Mouse (Mus musculus) myocyte (in vitro differentiated cells): Measurements from ENCODE around the gene Blm. TPM values are rescaled to one million over a fixed set of nuclear protein-coding genes. Genes with fewer than 3 reads are reported as not detected.

Source experiments
- H3K27me3 ChIP-seq: one replicate; pipeline ENCODE4 v1.6.1; 2011; ENCODE audit not compliant: control insufficient read depth, insufficient read depth, insufficient read length
- H3K36me3 ChIP-seq: one replicate; pipeline ENCODE4 v1.6.1; 2011; ENCODE audit not compliant: control insufficient read depth, insufficient read depth
- H3K4me2 ChIP-seq: one replicate; pipeline ENCODE4 v1.6.1; 2011; ENCODE audit warnings: low read depth, control low read depth
- H3K4me3 ChIP-seq: one replicate; pipeline ENCODE4 v1.5.1; 2011; ENCODE audit warnings: mild to moderate bottlenecking, control low read depth, moderate library complexity
- H3K79me2 ChIP-seq: one replicate; pipeline ENCODE4 v1.6.1; 2011; ENCODE audit not compliant: control insufficient read depth, insufficient read depth
- H3ac ChIP-seq: one replicate; pipeline ENCODE4 v1.6.1; 2011; ENCODE audit not compliant: control insufficient read depth, insufficient read length
- CEBPB ChIP-seq: IDR thresholded peaks from 2 replicates; pipeline ENCODE4 v1.6.1; 2011; ENCODE audit warnings: mild to moderate bottlenecking, moderate library complexity; ENCODE audit not compliant: poor library complexity, insufficient read depth, severe bottlenecking
- E2F4 ChIP-seq: IDR thresholded peaks from one replicate; pipeline ENCODE4 v1.6.1; 2011; ENCODE audit warnings: mild to moderate bottlenecking, control low read depth, moderate library complexity; ENCODE audit not compliant: insufficient read depth
- MAX ChIP-seq: IDR thresholded peaks from one replicate; pipeline ENCODE4 v1.6.1; 2011; ENCODE audit warnings: low read depth, mild to moderate bottlenecking, control low read depth
- MYOD1 ChIP-seq, 3 experiments: IDR thresholded peaks; one replicate each; pipeline ENCODE4 v1.6.1; 2011; ENCODE audit warnings: control low read depth in 2 of 3, low read depth in 2 of 3, mild to moderate bottlenecking in 2 of 3, moderate library complexity in 1 of 3; ENCODE audit not compliant: insufficient read length in 2 of 3, control insufficient read depth in 1 of 3
- MYOG ChIP-seq, 3 experiments: IDR thresholded peaks; one replicate each; pipeline ENCODE4 v1.6.1; 2011; ENCODE audit warnings: control low read depth in 2 of 3, low read depth in 2 of 3, mild to moderate bottlenecking in 2 of 3; ENCODE audit not compliant: insufficient read length in 2 of 3, control insufficient read depth in 1 of 3, insufficient read depth in 1 of 3
- POLR2A ChIP-seq: IDR thresholded peaks from one replicate; pipeline ENCODE4 v1.6.1; 2011; ENCODE audit warnings: low read depth, mild to moderate bottlenecking, control low read depth, moderate library complexity; ENCODE audit not compliant: insufficient read length
- POLR2AphosphoS2 ChIP-seq: IDR thresholded peaks from one replicate; pipeline ENCODE4 v1.6.1; 2011; ENCODE audit warnings: low read depth, control low read depth; ENCODE audit not compliant: insufficient read length
- REST ChIP-seq: IDR thresholded peaks from one replicate; pipeline ENCODE4 v1.6.1; 2011; ENCODE audit warnings: mild to moderate bottlenecking, control low read depth, moderate library complexity; ENCODE audit not compliant: insufficient read depth, insufficient read length
- SRF ChIP-seq: IDR thresholded peaks from one replicate; pipeline ENCODE4 v1.6.1; 2011; ENCODE audit warnings: low read depth; ENCODE audit not compliant: control insufficient read depth, insufficient read length
- TCF12 ChIP-seq: IDR thresholded peaks from one replicate; pipeline ENCODE4 v1.6.1; 2011; ENCODE audit warnings: mild to moderate bottlenecking, control low read depth; ENCODE audit not compliant: poor library complexity, insufficient read depth, severe bottlenecking
- TCF3 ChIP-seq: IDR thresholded peaks from one replicate; pipeline ENCODE4 v1.6.1; 2011; ENCODE audit warnings: low read depth, control low read depth; ENCODE audit not compliant: insufficient read length
- USF1 ChIP-seq: IDR thresholded peaks from one replicate; pipeline ENCODE4 v1.6.1; 2011; ENCODE audit warnings: low read depth, mild to moderate bottlenecking, control low read depth, moderate library complexity
- polyA plus RNA-seq: library from polyadenylated mRNA; unstranded; fragments of >200 nt; fragmentation: generic; extraction: Trizol; gene quantifications from one replicate; pipeline ENCODE4 v1.2.1, GENCODE M21; 2012; ENCODE audit warnings: missing spikeins

Gene Blm
- polyA plus RNA-seq, 1 experiment: 1.1 TPM

DNA sequence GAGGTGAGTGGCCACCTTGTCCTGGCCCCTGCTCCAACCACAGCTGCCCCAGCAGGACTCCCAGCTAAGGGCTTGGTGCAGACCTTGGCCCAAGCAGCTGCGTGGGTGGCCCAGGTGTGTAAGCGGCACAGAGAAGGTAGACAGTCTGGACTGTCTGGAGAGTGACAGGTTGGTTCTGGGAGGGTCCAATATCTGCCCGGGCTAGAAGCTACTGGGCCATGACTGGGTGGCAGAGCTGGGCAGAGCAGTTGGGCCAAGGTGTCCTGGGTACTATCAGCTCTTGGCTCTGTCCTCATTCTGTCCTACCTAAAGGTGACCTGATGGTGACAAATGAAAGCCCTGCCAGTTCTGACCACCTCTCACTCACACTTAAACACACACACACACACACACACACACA, 91.8 kb downstream of the Blm start:
- Histone ChIP-seq H3ac (no peak overlapping the region), H3K4me3 (no peak overlapping the region)
- TF ChIP-seq MYOD1 (IDR thresholded peaks at IDR 0.05; ENCODE audit: control insufficient read depth in 1 of 3, insufficient read length in 2 of 3, low read depth in 2 of 3) (no peak), MYOG (IDR thresholded peaks at IDR 0.05; ENCODE audit: control insufficient read depth in 1 of 3, insufficient read depth in 1 of 3, insufficient read length in 2 of 3, low read depth in 2 of 3) (no peak), TCF3 (no peak), POLR2AphosphoS2 (no peak), REST (no peak)

GRCm38 (mm10) chr7:80441986-80442904, 92.7 kb downstream of the Blm start:
- no peak overlapping the region for H3ac ChIP-seq
- TF ChIP-seq REST: no peak
- TF ChIP-seq MAX: no peak
- TF ChIP-seq MYOG (IDR thresholded peaks at IDR 0.05; ENCODE audit: control insufficient read depth in 1 of 3, insufficient read depth in 1 of 3, insufficient read length in 2 of 3, low read depth in 2 of 3): no peak
- no peak for TF ChIP-seq E2F4
- TF ChIP-seq USF1: no peak
- TF ChIP-seq MYOD1 (IDR thresholded peaks at IDR 0.05; ENCODE audit: control insufficient read depth in 1 of 3, insufficient read length in 2 of 3, low read depth in 2 of 3): no peak
- no peak for TF ChIP-seq TCF12
- TF ChIP-seq TCF3: no peak
- no peak for TF ChIP-seq SRF
- no peak for TF ChIP-seq CEBPB
- TF ChIP-seq POLR2AphosphoS2: no peak
- TF ChIP-seq POLR2A: no peak
- no peaks in the 10 kb centered on the region for H3K27me3 ChIP-seq
- no peaks in the 10 kb centered on the region for H3K36me3 ChIP-seq
- H3K79me2 ChIP-seq: no peaks in the 10 kb centered on the region
- no peak overlapping the region for H3K4me2 ChIP-seq
- no peak overlapping the region for H3K4me3 ChIP-seq

More for the DNA sequence above, 91.8 kb downstream of the Blm start:
- no peaks in the 10 kb centered on the region for H3K36me3 ChIP-seq
- H3K4me2 ChIP-seq: no peak overlapping the region
- no peaks in the 10 kb centered on the region for H3K79me2 ChIP-seq
- no peaks in the 10 kb centered on the region for H3K27me3 ChIP-seq

GRCm38 (mm10) chr7:80440685-80441084, 94.2 kb downstream of the Blm start:
- Histone ChIP-seq H3K4me3 (no peak overlapping the region), H3K4me2 (no peak overlapping the region), H3ac (no peak overlapping the region), H3K79me2 (no peaks in the 10 kb centered on the region), H3K36me3 (no peaks in the 10 kb centered on the region), H3K27me3 (no peaks in the 10 kb centered on the region)
- no peak for TF ChIP-seq TCF12
- TF ChIP-seq POLR2A: no peak
- TF ChIP-seq MYOG (IDR thresholded peaks at IDR 0.05; ENCODE audit: control insufficient read depth in 1 of 3, insufficient read depth in 1 of 3, insufficient read length in 2 of 3, low read depth in 2 of 3): no peak
- no peak for TF ChIP-seq CEBPB
- TF ChIP-seq MYOD1 (IDR thresholded peaks at IDR 0.05; ENCODE audit: control insufficient read depth in 1 of 3, insufficient read length in 2 of 3, low read depth in 2 of 3): no peak
- no peak for TF ChIP-seq E2F4
- no peak for TF ChIP-seq MAX

GRCm38 (mm10) chr7:80439789-80440488, 95.0 kb downstream of the Blm start:
- H3K4me2 ChIP-seq: no peak overlapping the region

More at GRCm38 (mm10) chr7:80439789-80440488, 95.0 kb downstream of the Blm start:
- Histone ChIP-seq H3K36me3 (no peaks in the 10 kb centered on the region), H3K27me3 (no peaks in the 10 kb centered on the region), H3ac (no peak overlapping the region), H3K79me2 (no peaks in the 10 kb centered on the region), H3K4me3 (no peak overlapping the region)
- TF ChIP-seq MYOD1 (IDR thresholded peaks at IDR 0.05; ENCODE audit: control insufficient read depth in 1 of 3, insufficient read length in 2 of 3, low read depth in 2 of 3) (no peak), MAX (no peak), E2F4 (no peak), POLR2A (no peak), POLR2AphosphoS2 (no peak), REST (no peak), MYOG (IDR thresholded peaks at IDR 0.05; ENCODE audit: control insufficient read depth in 1 of 3, insufficient read depth in 1 of 3, insufficient read length in 2 of 3, low read depth in 2 of 3) (no peak), SRF (no peak), USF1 (no peak), TCF3 (no peak), TCF12 (no peak), CEBPB (no peak)
